8 mouse cellular contexts compared by ENCODE assay signal in the genomic region with DNA sequence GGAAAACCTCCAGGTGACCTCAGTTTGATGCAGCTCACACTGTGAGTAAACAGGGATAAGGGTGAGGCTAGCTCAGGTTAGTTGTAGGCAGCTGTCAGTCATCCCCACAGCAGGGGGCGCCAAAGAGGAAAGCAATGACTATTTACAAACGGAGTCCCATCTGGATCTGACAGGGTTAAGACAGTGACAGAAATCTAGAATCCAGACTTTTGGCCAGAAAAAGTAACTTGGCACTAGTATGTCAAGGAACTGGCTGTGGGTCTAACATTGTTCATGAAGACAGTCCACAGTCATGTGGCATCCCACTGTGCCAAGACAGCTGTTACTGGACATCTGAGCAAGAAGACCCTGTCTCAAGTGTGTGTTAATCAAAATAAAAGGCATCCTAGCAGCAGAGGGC. TPM values are rescaled to one million over a fixed set of nuclear protein-coding genes. Genes with fewer than 3 reads are reported as not detected.
DNase-seq lines count a peak whose midpoint lies in the region; ATAC-seq and TF ChIP-seq lines count a peak whose summit lies in the region.

No protein-coding gene starts in this region.

- H3K4me3 ChIP-seq in testis, adult 2 months (ENCODE audit: control insufficient read depth, low read depth, low read length), result no peak overlapping the region

- no peak overlapping the region for H3K27ac ChIP-seq in testis, adult 2 months (ENCODE audit: control insufficient read depth, insufficient read depth, low read depth, low read length)

- peak; percentile 54; the same call in 1 of the 2 replicates for TF ChIP-seq CTCF in testis, adult 2 months (IDR thresholded peaks at IDR 0.05; ENCODE audit: control insufficient read depth, insufficient read depth, insufficient replicate concordance, low read depth, low read length)

- H3K4me1 ChIP-seq in testis, adult 2 months (ENCODE audit: control insufficient read depth, insufficient read depth, low read length), result no peaks in the 10 kb centered on the region

- intact Hi-C loops in gastrocnemius, postnatal 14 days (cut with DNase I; ENCODE audit: low total_unique reads), result no loop called here

- peak; percentile 67 for ATAC-seq in granulocyte monocyte progenitor cell, adult 5-6 weeks (replicated peaks; ENCODE audit: poor library complexity, severe bottlenecking)
- no peak for ATAC-seq in frontal cortex, adult (ENCODE audit: low TSS enrichment)

- no peaks in the 10 kb centered on the region for H3K27me3 ChIP-seq in testis, adult 2 months (ENCODE audit: control insufficient read depth, insufficient read depth, low read length)

- no peak for TF ChIP-seq POLR2A in testis, adult 2 months (IDR thresholded peaks at IDR 0.05; ENCODE audit: control insufficient read depth, low read depth, low read length)

- peak; percentile 54 for DNase-seq in gastrocnemius, postnatal 14 days
- no peak for DNase-seq in gastrocnemius, adult 8-10 months (ENCODE audit: low spot score in 2 of 2)
- no peak for DNase-seq in testis, postnatal 14 days (ENCODE audit: low spot score)
- DNase-seq in naive thymus-derived CD4-positive, alpha-beta T cell, adult 2 months (ENCODE audit: low read depth), result peak; percentile 81
- DNase-seq in adipocyte (ENCODE audit: low spot score), result no peak

- H3K36me3 ChIP-seq in testis, adult 2 months (ENCODE audit: control insufficient read depth, insufficient read depth, low read length), result no peaks in the 10 kb centered on the region

RNA-seq across cellular contexts. Expression of gene Eya3, which starts 10.0 kb away (rescaled TPM):
- total RNA-seq in gastrocnemius, postnatal 14 days (2021), result 10 to 100 TPM; 14.2 to 14.3 TPM
- 10 to 100 TPM; 11.1 to 13.8 (median 12.1) TPM for total RNA-seq in gastrocnemius, adult 8-10 months (2022)
- 56.3 and 65.2 TPM in 2 replicates for polyA plus RNA-seq in testis, adult 2 months (2012; rRNA removed)
- total RNA-seq in granulocyte monocyte progenitor cell, adult 5-6 weeks (2014; fragmentation: Nextera tagmentation), result 37.0 and 42.0 TPM in 2 replicates
- total RNA-seq in granulocyte monocyte progenitor cell, adult 5-6 weeks (2017), result 37.1 and 38.9 TPM in 2 replicates

Comparison
In these comparisons a context has a peak if more than half of its experiments do, and no peak if none do; other contexts are left out.
1. DNase-seq: peak in gastrocnemius, postnatal 14 days (single experiment) and naive thymus-derived CD4-positive, alpha-beta T cell, adult 2 months (single experiment); none in gastrocnemius, adult 8-10 months (0 of 2), testis, postnatal 14 days (single experiment) and adipocyte (single experiment).